Mouse (Mus musculus): ENCODE results near the gene Uba3. TPM values are rescaled to one million over a fixed set of nuclear protein-coding genes. Genes with fewer than 3 reads are reported as not detected.

The Uba3 gene
- polyA plus RNA-seq, 1 experiment from 2014 or later = 76.3 TPM

DNA sequence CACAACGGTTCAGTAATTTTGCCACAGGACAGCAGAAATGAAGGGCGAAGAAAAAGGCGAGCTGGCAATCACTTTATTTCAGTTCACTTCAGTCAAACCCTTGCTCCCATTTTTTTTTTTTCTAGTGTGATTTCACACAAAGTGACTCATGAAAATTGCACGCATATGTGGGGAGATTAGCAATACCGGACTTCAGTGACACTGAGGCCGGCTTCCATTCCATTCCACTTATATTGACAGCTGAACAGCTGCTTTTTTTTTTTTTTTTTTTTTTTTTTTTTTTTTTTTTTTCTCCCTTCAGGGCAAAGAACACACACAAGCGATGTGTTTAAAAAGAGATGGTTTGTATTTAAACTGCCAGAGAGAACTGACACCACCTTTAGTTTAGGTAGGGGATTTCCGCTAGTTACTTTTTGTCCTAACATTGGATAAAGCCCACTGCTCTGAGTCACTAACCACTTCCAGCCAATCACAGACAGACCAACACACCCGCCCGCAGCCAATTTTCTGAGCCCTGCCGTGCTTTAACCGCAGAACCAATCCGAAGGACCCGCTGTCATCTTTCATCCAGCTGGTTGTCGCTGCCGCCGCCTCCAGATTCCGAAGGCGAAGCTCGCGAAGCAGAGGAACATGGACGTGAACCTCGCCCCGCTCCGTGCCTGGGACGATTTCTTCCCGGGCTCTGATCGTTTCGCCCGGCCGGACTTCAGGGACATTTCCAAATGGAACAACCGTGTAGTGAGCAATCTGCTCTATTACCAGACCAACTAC lies 4.9 kb upstream of the Uba3 start, which contains the start of gene Arl6ip5:
TSS of gene Arl6ip5 (plus strand) at position 499 of the 771 bp plus-strand sequence.
- no peaks in the 10 kb centered on the region for H3K27me3 ChIP-seq (ENCODE audit: control insufficient read depth, insufficient read depth, low read length)
- H3K4me1 ChIP-seq (ENCODE audit: control insufficient read depth in 2 of 2, insufficient read depth in 2 of 2, low read length in 2 of 2) = peaks cover 9 to 30% of the 10 kb centered on the region in 2 experiments
- WGBS = 8% methylated on average over 32 of the region's 32 CpGs
- H3K4me2 ChIP-seq (ENCODE audit: low read length) = peak within 1 kb of the TSS; percentile 89
- H3K9ac ChIP-seq (ENCODE audit: low read length) = peak within 1 kb of the TSS; percentile 92
- peak; percentile 58 for ATAC-seq (ENCODE audit: insufficient number of reproducible peaks, insufficient read depth, low FRiP score, low read depth)
- peak within 1 kb of the TSS; percentile 84 to 100 for H3K4me3 ChIP-seq (ENCODE audit: control insufficient read depth in 1 of 2, insufficient read depth in 1 of 2, low read depth in 1 of 2, low read length in 2 of 2)
- 0 out of 2 replicates have a peak, but pooled peaks cover 3% of the 10 kb centered on the region for H3K9me3 ChIP-seq (ENCODE audit: control insufficient read depth, low read length)
- peaks cover 10% of the 10 kb centered on the region for H3K36me3 ChIP-seq (ENCODE audit: control insufficient read depth, insufficient read depth, low read length)
- H3K27ac ChIP-seq (replicated peaks in 1 of 2; ENCODE audit: control insufficient read depth in 1 of 2, insufficient read depth in 1 of 2, low read depth in 2 of 2, low read length in 2 of 2) = peak within 1 kb of the TSS; percentile 82 to 90

GRCm38 (mm10) chr6:97209751-97210150 lies 4.3 kb upstream of the Uba3 start:
- no peak overlapping the region for H3K4me2 ChIP-seq (ENCODE audit: low read length)

GRCm38 (mm10) chr6:97209201-97209600 lies 3.8 kb upstream of the Uba3 start:
- H3K4me3 ChIP-seq (ENCODE audit: control insufficient read depth in 1 of 2, insufficient read depth in 1 of 2, low read depth in 1 of 2, low read length in 2 of 2) = no peak overlapping the region
- H3K27me3 ChIP-seq (ENCODE audit: control insufficient read depth, insufficient read depth, low read length) = no peaks in the 10 kb centered on the region
- H3K4me1 ChIP-seq (ENCODE audit: control insufficient read depth in 2 of 2, insufficient read depth in 2 of 2, low read length in 2 of 2) = peaks cover 11 to 34% of the 10 kb centered on the region in 2 experiments
- H3K36me3 ChIP-seq (ENCODE audit: control insufficient read depth, insufficient read depth, low read length) = no peaks in the 10 kb centered on the region
- H3K9me3 ChIP-seq (ENCODE audit: control insufficient read depth, low read length) = no peaks in the 10 kb centered on the region
- no peak overlapping the region for H3K9ac ChIP-seq (ENCODE audit: low read length)
- H3K27ac ChIP-seq (replicated peaks in 1 of 2; ENCODE audit: control insufficient read depth in 1 of 2, insufficient read depth in 1 of 2, low read depth in 2 of 2, low read length in 2 of 2) = no peak overlapping the region
- no peak overlapping the region for H3K4me2 ChIP-seq (ENCODE audit: low read length)
- ATAC-seq (ENCODE audit: insufficient number of reproducible peaks, insufficient read depth, low FRiP score, low read depth) = no peak
- WGBS = 57% methylated on average over 3 of the region's 3 CpGs

More at GRCm38 (mm10) chr6:97209751-97210150, 4.3 kb upstream of the Uba3 start:
- H3K4me1 ChIP-seq (ENCODE audit: control insufficient read depth in 2 of 2, insufficient read depth in 2 of 2, low read length in 2 of 2) = peaks cover 9 to 29% of the 10 kb centered on the region in 2 experiments
- no peak for ATAC-seq (ENCODE audit: insufficient number of reproducible peaks, insufficient read depth, low FRiP score, low read depth)
- no peak overlapping the region for H3K9ac ChIP-seq (ENCODE audit: low read length)
- no peaks in the 10 kb centered on the region for H3K27me3 ChIP-seq (ENCODE audit: control insufficient read depth, insufficient read depth, low read length)
- no peak overlapping the region for H3K4me3 ChIP-seq (ENCODE audit: control insufficient read depth in 1 of 2, insufficient read depth in 1 of 2, low read depth in 1 of 2, low read length in 2 of 2)
- no peaks in the 10 kb centered on the region for H3K9me3 ChIP-seq (ENCODE audit: control insufficient read depth, low read length)
- no peak overlapping the region for H3K27ac ChIP-seq (replicated peaks in 1 of 2; ENCODE audit: control insufficient read depth in 1 of 2, insufficient read depth in 1 of 2, low read depth in 2 of 2, low read length in 2 of 2)
- WGBS = 86% methylated on average over 4 of the region's 4 CpGs
- peaks cover 4% of the 10 kb centered on the region for H3K36me3 ChIP-seq (ENCODE audit: control insufficient read depth, insufficient read depth, low read length)

DNA sequence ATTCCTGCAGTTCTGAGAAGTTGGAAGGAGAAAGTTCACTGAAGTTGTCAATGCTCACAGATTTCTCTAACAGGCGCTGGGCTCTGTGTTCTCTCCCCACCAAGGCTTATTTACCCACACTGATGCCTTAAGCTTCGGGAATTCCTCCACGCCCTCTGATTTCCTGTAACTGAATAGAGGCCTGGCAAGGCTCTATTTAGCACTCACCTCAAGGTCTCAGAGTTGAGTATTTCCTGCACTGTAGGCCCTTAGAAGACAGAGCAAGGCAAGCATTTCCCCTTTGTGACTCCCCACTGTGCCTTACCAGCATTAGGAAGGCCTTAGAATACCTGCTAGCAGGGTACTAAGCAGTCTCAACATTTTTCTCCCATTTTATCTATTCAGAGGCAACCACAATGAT lies 3.0 kb upstream of the Uba3 start:
- Histone ChIP-seq H3K9ac (ENCODE audit: low read length) (no peak overlapping the region), H3K4me1 (ENCODE audit: control insufficient read depth in 2 of 2, insufficient read depth in 2 of 2, low read length in 2 of 2) (peaks cover 11 to 36% of the 10 kb centered on the region in 2 experiments), H3K9me3 (ENCODE audit: control insufficient read depth, low read length) (no peaks in the 10 kb centered on the region), H3K27me3 (ENCODE audit: control insufficient read depth, insufficient read depth, low read length) (no peaks in the 10 kb centered on the region), H3K27ac (replicated peaks in 1 of 2; ENCODE audit: control insufficient read depth in 1 of 2, insufficient read depth in 1 of 2, low read depth in 2 of 2, low read length in 2 of 2) (peak overlapping the region; percentile 4 to 27; a peak in 1 of 4 replicates), H3K4me3 (ENCODE audit: control insufficient read depth in 1 of 2, insufficient read depth in 1 of 2, low read depth in 1 of 2, low read length in 2 of 2) (no peak overlapping the region), H3K4me2 (ENCODE audit: low read length) (no peak overlapping the region), H3K36me3 (ENCODE audit: control insufficient read depth, insufficient read depth, low read length) (no peaks in the 10 kb centered on the region)
- 51% methylated on average over 3 of the region's 3 CpGs for WGBS
- no peak for ATAC-seq (ENCODE audit: insufficient number of reproducible peaks, insufficient read depth, low FRiP score, low read depth)

GRCm38 (mm10) chr6:97207085-97207484 lies 1.6 kb upstream of the Uba3 start:
- 75% methylated on average over 4 of the region's 4 CpGs for WGBS
- Histone ChIP-seq H3K9ac (ENCODE audit: low read length) (no peak overlapping the region), H3K27ac (replicated peaks in 1 of 2; ENCODE audit: control insufficient read depth in 1 of 2, insufficient read depth in 1 of 2, low read depth in 2 of 2, low read length in 2 of 2) (no peak overlapping the region), H3K4me1 (ENCODE audit: control insufficient read depth in 2 of 2, insufficient read depth in 2 of 2, low read length in 2 of 2) (peaks cover 8 to 26% of the 10 kb centered on the region in 2 experiments), H3K4me2 (ENCODE audit: low read length) (no peak overlapping the region), H3K36me3 (ENCODE audit: control insufficient read depth, insufficient read depth, low read length) (peaks cover 5% of the 10 kb centered on the region), H3K9me3 (ENCODE audit: control insufficient read depth, low read length) (no peaks in the 10 kb centered on the region), H3K4me3 (ENCODE audit: control insufficient read depth in 1 of 2, insufficient read depth in 1 of 2, low read depth in 1 of 2, low read length in 2 of 2) (no peak overlapping the region), H3K27me3 (ENCODE audit: control insufficient read depth, insufficient read depth, low read length) (no peaks in the 10 kb centered on the region)
- ATAC-seq (ENCODE audit: insufficient number of reproducible peaks, insufficient read depth, low FRiP score, low read depth) = no peak

DNA sequence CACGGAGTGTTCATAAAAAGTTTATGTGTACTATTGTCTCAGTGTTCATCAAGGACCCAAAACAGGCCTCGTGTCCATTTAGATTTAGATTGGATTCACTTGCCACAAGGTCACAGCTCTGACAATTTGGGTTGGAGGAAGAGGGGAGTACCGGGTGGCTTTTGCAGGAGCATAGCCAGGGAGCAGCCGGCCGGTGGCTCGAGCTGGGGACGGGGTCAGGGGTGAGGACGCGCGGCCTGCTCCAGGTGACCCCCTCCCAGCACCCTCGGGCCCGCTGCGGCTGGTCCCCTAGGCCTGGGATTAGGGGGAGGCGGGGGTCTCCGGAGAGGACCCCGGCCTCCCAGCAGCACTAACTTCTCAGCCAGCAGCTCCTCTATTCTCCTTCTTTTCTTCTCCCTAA lies 495 bp downstream of the Uba3 start:
- no peaks in the 10 kb centered on the region for H3K27me3 ChIP-seq (ENCODE audit: control insufficient read depth, insufficient read depth, low read length)
- H3K4me1 ChIP-seq (ENCODE audit: control insufficient read depth in 2 of 2, insufficient read depth in 2 of 2, low read length in 2 of 2) = peaks cover 5 to 15% of the 10 kb centered on the region in 2 experiments; a peak in 3 of 4 replicates
- peak overlapping the region; percentile 100 for H3K9ac ChIP-seq (ENCODE audit: low read length)
- ATAC-seq (ENCODE audit: insufficient number of reproducible peaks, insufficient read depth, low FRiP score, low read depth) = peak; percentile 42; the same call in 1 of the 2 replicates
- H3K9me3 ChIP-seq (ENCODE audit: control insufficient read depth, low read length) = no peaks in the 10 kb centered on the region
- H3K4me2 ChIP-seq (ENCODE audit: low read length) = peak overlapping the region; percentile 87
- peak overlapping the region; percentile 96 to 99 for H3K4me3 ChIP-seq (ENCODE audit: control insufficient read depth in 1 of 2, insufficient read depth in 1 of 2, low read depth in 1 of 2, low read length in 2 of 2)
- H3K27ac ChIP-seq (replicated peaks in 1 of 2; ENCODE audit: control insufficient read depth in 1 of 2, insufficient read depth in 1 of 2, low read depth in 2 of 2, low read length in 2 of 2) = peak overlapping the region; percentile 68 to 89
- WGBS = under 1% methylated on average over 16 of the region's 16 CpGs
- peaks cover 23% of the 10 kb centered on the region for H3K36me3 ChIP-seq (ENCODE audit: control insufficient read depth, insufficient read depth, low read length)

DNA sequence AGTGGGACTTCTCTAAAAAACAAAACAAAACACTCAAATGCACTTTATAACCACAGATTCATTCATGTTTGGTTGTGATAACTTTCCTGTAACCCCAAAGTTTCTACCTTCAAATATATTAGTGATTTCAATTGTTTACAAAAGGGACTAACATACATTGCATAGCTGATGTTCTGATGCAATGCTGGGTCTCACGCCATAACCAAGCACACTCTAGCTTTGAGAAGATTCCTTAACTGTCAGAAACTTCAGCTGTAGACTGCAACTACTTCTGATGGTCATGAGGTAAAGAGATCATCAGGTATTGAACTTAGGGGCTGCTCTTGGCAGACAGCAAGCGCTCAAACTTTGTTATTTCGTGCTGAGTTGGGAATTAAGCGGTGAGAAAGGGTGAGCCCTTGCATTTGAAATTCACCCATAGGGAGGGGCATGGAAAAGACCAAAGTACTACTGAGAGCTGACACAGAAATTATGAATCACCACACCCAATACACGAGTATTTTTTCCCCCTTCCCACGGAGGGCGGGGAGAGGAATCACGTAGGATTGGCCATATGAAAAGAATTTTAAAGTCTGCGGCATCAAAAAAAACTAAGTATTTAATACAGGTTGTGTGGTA lies 1.1 kb downstream of the Uba3 start:
- no peaks in the 10 kb centered on the region for H3K9me3 ChIP-seq (ENCODE audit: control insufficient read depth, low read length)
- H3K4me2 ChIP-seq (ENCODE audit: low read length) = peak overlapping the region; percentile 87
- H3K36me3 ChIP-seq (ENCODE audit: control insufficient read depth, insufficient read depth, low read length) = peaks cover 26% of the 10 kb centered on the region
- 16% methylated on average over 9 of the region's 9 CpGs for WGBS
- peaks cover 5 to 15% of the 10 kb centered on the region in 2 experiments; a peak in 3 of 4 replicates for H3K4me1 ChIP-seq (ENCODE audit: control insufficient read depth in 2 of 2, insufficient read depth in 2 of 2, low read length in 2 of 2)
- H3K9ac ChIP-seq (ENCODE audit: low read length) = peak overlapping the region; percentile 100
- H3K4me3 ChIP-seq (ENCODE audit: control insufficient read depth in 1 of 2, insufficient read depth in 1 of 2, low read depth in 1 of 2, low read length in 2 of 2) = peak overlapping the region; percentile 96 to 99
- 0 out of 4 replicates have a peak overlapping the region, but pooled peaks of 1 of the 2 experiments have one; percentile 89 for H3K27ac ChIP-seq (replicated peaks in 1 of 2; ENCODE audit: control insufficient read depth in 1 of 2, insufficient read depth in 1 of 2, low read depth in 2 of 2, low read length in 2 of 2)
- no peaks in the 10 kb centered on the region for H3K27me3 ChIP-seq (ENCODE audit: control insufficient read depth, insufficient read depth, low read length)
- ATAC-seq (ENCODE audit: insufficient number of reproducible peaks, insufficient read depth, low FRiP score, low read depth) = no peak
